Mouse (Mus musculus) hindbrain, embryonic 11.5 days (tissue): Measurements from ENCODE around the gene Zbtb49. TPM values are rescaled to one million over a fixed set of nuclear protein-coding genes. Genes with fewer than 3 reads are reported as not detected.

Experiments
- ATAC-seq: fragments of 200-750 bp; cut with Nextera tagmentation; 2 replicates; pipeline ENCODE4 v1.8.0; 2017; ENCODE audit warnings: mild to moderate bottlenecking, moderate TSS enrichment, moderate library complexity; ENCODE audit not compliant: low FRiP score
- DNase-seq: peaks from one replicate; pipeline ENCODE4 v3.0.0-alpha.2; 2015; ENCODE audit warnings: low spot score
- H3K27ac ChIP-seq: fragments of 300-500 bp; sonication (generic); 2 replicates; pipeline ENCODE4 v1.5.1; 2014; ENCODE audit warnings: mild to moderate bottlenecking, low read depth, low read length
- H3K27me3 ChIP-seq: fragments of 300-500 bp; sonication (generic); 2 replicates; pipeline ENCODE4 v1.6.1; 2014; ENCODE audit warnings: mild to moderate bottlenecking, low read length, moderate library complexity, mixed read lengths; ENCODE audit not compliant: control insufficient read depth, insufficient read depth
- H3K36me3 ChIP-seq: fragments of 300-500 bp; sonication (generic); 2 replicates; pipeline ENCODE4 v1.6.1; 2014; ENCODE audit warnings: mild to moderate bottlenecking, low read length, moderate library complexity, mixed read lengths; ENCODE audit not compliant: control insufficient read depth, insufficient read depth
- H3K4me1 ChIP-seq: fragments of 300-500 bp; sonication (generic); replicated peaks from 2 replicates; pipeline ENCODE4 v1.6.1; 2014; ENCODE audit warnings: low read length, mixed read lengths; ENCODE audit not compliant: control insufficient read depth, insufficient read depth
- H3K4me2 ChIP-seq: fragments of 300-500 bp; sonication (generic); replicated peaks from 2 replicates; pipeline ENCODE4 v1.6.1; 2014; ENCODE audit warnings: mild to moderate bottlenecking, low read depth, low read length
- H3K4me3 ChIP-seq: fragments of 300-500 bp; sonication (generic); 2 replicates; pipeline ENCODE4 v1.5.1; 2014; ENCODE audit warnings: low read depth, low read length
- H3K9ac ChIP-seq: fragments of 300-500 bp; sonication (generic); 2 replicates; pipeline ENCODE4 v1.6.1; 2014; ENCODE audit warnings: low read depth, low read length
- H3K9me3 ChIP-seq: fragments of 300-500 bp; sonication (generic); 2 replicates; pipeline ENCODE4 v1.6.1; 2016; ENCODE audit warnings: low read length; ENCODE audit not compliant: control insufficient read depth
- WGBS: fragments of 180-500 bp; shearing (Covaris S2); extraction: QIAGEN DNeasy Blood & Tissue Kit; methylation state at CpG from one replicate; pipeline ENCODE4 v1.1.7; 2014; 5-methylcytosine and 5-hydroxymethylcytosine counted together
- polyA plus RNA-seq: library from polyadenylated mRNA; unstranded; fragments of >200 nt; fragmentation: Nextera tagmentation; extraction: Ambion mirVana; gene quantifications from 2 replicates; pipeline ENCODE4 v1.2.1, GENCODE M21; 2014

Gene Zbtb49
- polyA plus RNA-seq, 1 experiment from 2014 or later: 14.2 TPM

DNA sequence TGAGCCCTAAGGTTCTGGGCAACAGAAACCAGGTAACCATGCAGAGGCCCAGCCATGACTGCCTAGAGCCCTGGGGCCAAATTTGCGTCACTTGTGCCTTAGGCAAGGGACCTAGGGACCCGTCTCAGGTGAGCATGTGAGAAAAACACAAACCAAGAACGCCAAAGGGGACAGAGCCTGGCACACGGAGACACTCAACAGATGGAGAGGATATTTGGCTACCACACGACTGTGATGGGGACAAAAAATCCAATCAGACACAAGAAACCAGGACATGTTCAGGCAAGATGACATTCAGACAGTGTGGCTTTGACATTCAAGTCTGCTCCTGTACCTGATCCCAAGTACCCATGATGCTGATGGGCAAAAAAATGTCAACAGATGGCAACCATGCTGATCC, 66.6 kb downstream of the Zbtb49 start:
- no peak overlapping the region for H3K4me3 ChIP-seq
- DNase-seq: no peak
- peaks cover 26% of the 10 kb centered on the region for H3K36me3 ChIP-seq
- WGBS: 89% methylated on average over 5 of the region's 5 CpGs
- no peak overlapping the region for H3K4me2 ChIP-seq
- no peak overlapping the region for H3K9ac ChIP-seq
- H3K27me3 ChIP-seq: no peaks in the 10 kb centered on the region
- H3K9me3 ChIP-seq: no peaks in the 10 kb centered on the region
- no peak overlapping the region for H3K27ac ChIP-seq
- no peak for ATAC-seq
- H3K4me1 ChIP-seq: 0 out of 2 replicates have a peak, but pooled peaks cover 4% of the 10 kb centered on the region

DNA sequence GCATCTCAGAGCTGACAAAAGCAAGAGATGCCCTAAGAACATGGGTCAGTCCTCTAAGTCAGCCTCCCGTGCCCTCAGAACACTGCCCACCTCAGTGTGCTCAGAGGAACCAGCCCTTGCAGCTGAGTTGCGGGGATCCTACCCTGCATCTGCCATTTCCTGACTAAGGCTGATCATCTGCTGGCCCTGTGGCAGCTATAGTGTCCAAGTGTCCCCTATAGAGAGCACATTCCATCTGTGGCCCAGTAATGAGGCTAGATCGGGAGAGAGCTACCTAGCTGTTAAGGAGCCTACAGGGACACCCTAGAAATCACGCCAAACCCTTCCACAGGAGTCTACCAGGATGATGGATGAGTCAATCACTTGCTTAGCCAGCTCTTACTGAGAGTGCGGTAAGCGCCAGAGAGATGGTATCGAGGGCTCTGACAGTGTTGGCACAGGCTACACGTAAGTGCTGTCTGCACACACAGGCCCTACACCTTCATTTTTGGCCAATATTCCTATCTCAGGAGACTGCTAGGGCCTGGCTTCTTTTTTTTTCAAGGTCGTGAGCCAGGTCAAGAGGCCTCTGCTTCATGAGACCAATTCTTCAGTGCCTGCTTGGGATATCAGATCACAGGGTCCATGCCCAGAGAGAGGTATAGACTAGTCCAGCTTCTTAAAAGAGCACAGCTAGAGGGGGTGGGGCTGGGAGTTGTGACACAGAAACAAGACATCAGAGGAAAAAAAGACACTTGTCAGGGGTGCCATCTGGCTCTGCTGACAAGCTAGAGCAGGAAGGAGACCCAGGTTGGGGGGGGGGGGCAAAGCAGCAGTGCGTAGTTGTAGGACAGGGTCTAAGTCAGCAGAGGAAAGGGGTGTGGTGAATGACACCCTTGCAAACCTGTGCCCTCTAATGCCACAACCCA, 67.8 kb downstream of the Zbtb49 start:
- no peak for ATAC-seq
- Histone ChIP-seq H3K36me3 (peaks cover 26% of the 10 kb centered on the region), H3K9me3 (no peaks in the 10 kb centered on the region), H3K9ac (no peak overlapping the region), H3K4me3 (no peak overlapping the region), H3K4me2 (no peak overlapping the region), H3K27ac (0 out of 2 replicates have a peak overlapping the region, but pooled peaks have one; percentile 11), H3K4me1 (0 out of 2 replicates have a peak, but pooled peaks cover 4% of the 10 kb centered on the region), H3K27me3 (no peaks in the 10 kb centered on the region)
- DNase-seq: no peak
- WGBS: 87% methylated on average over 10 of the region's 10 CpGs

DNA sequence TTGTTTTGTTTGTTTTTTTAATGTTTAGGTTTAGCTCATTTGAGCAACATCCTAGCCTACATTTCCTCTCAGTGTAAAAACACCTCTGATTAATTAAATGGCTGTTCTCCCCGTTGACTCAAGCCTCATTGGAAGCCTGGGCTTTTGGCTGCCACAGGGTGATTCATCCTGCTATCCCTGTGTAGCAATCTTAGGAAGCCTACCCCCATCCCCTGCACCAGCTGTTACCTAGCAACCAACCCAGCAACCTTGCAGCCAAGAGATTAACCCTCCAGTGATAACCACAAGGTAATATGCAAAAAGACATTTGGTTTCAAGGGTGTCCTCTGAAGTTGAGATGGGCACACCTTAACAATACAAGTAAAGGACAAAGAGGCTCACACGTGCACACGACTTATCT, 69.0 kb downstream of the Zbtb49 start:
- WGBS: 73% methylated on average over 3 of the region's 3 CpGs
- no peaks in the 10 kb centered on the region for H3K27me3 ChIP-seq
- H3K36me3 ChIP-seq: peaks cover 22% of the 10 kb centered on the region
- H3K9ac ChIP-seq: no peak overlapping the region
- no peak overlapping the region for H3K27ac ChIP-seq
- no peak for DNase-seq
- H3K9me3 ChIP-seq: no peaks in the 10 kb centered on the region
- H3K4me2 ChIP-seq: no peak overlapping the region
- H3K4me1 ChIP-seq: 0 out of 2 replicates have a peak, but pooled peaks cover 2% of the 10 kb centered on the region
- H3K4me3 ChIP-seq: no peak overlapping the region
- ATAC-seq: no peak

- WGBS: 95% methylated on average over 6 of the region's 6 CpGs
- DNase-seq: no peak
- H3K36me3 ChIP-seq: peaks cover 14% of the 10 kb centered on the region; the same call in 1 of the 2 replicates
Observed at GRCm38 (mm10) chr5:38146524-38146923, 73.7 kb downstream of the Zbtb49 start.

GRCm38 (mm10) chr5:38140893-38141292, 79.4 kb downstream of the Zbtb49 start:
- DNase-seq (no peak), ATAC-seq (0 out of 2 replicates have a peak, but pooled peaks have one; percentile 8)
- no peaks in the 10 kb centered on the region for H3K4me1 ChIP-seq
- H3K27me3 ChIP-seq: no peaks in the 10 kb centered on the region
- H3K9me3 ChIP-seq: no peaks in the 10 kb centered on the region
- WGBS: 91% methylated on average over 6 of the region's 6 CpGs
- H3K9ac ChIP-seq: no peak overlapping the region
- no peak overlapping the region for H3K4me2 ChIP-seq
- H3K36me3 ChIP-seq: peaks cover 13% of the 10 kb centered on the region
- no peak overlapping the region for H3K4me3 ChIP-seq
- no peak overlapping the region for H3K27ac ChIP-seq

More at GRCm38 (mm10) chr5:38146524-38146923, 73.7 kb downstream of the Zbtb49 start:
- Histone ChIP-seq H3K27ac (no peak overlapping the region), H3K27me3 (no peaks in the 10 kb centered on the region), H3K9ac (no peak overlapping the region), H3K9me3 (no peaks in the 10 kb centered on the region), H3K4me3 (no peak overlapping the region), H3K4me2 (no peak overlapping the region), H3K4me1 (no peaks in the 10 kb centered on the region)
- ATAC-seq: no peak

Other genes with a start within 250 kb of the Zbtb49 start
- gene Stx18, start 181.7 kb downstream of the Zbtb49 start, polyA plus RNA-seq: 56.0 and 59.1 TPM in 2 replicates
- gene Nsg1, start 60.5 kb downstream of the Zbtb49 start, polyA plus RNA-seq: 88.7 and 109 TPM in 2 replicates
- 112 and 113 TPM in 2 replicates for gene Lyar, start within 50 bp of the Zbtb49 start, polyA plus RNA-seq
- 105 TPM in 2 replicates for gene Tmem128, start 39.7 kb upstream of the Zbtb49 start, polyA plus RNA-seq
- 0.14 TPM in 1 of 2 replicates, not detected in the other for gene Otop1, start 55.5 kb upstream of the Zbtb49 start, polyA plus RNA-seq
- gene Drd5, start 98.9 kb upstream of the Zbtb49 start, polyA plus RNA-seq: not detected in 2 replicates